Mouse (Mus musculus): ENCODE measurements around the gene Sept5. TPM values are rescaled to one million over a fixed set of nuclear protein-coding genes. Genes with fewer than 3 reads are reported as not detected.

Gene Sept5
- polyA plus RNA-seq, 1 experiment from 2014 or later: 68.4 TPM

Other genes starting within 250 kb of the Sept5 start
- 23.3 and 23.7 TPM in 2 replicates for gene Txnrd2, start 203.6 kb downstream of the Sept5 start, polyA plus RNA-seq (2016; fragmentation: Nextera tagmentation; extraction: Ambion mirVana)
- gene Comt, start 203.1 kb downstream of the Sept5 start, polyA plus RNA-seq (2016; fragmentation: Nextera tagmentation; extraction: Ambion mirVana): 53.5 and 54.2 TPM in 2 replicates
- gene Gnb1l, start 131.2 kb downstream of the Sept5 start, polyA plus RNA-seq (2016; fragmentation: Nextera tagmentation; extraction: Ambion mirVana): 11.9 and 14.7 TPM in 2 replicates
- 1.9 and 3.3 TPM in 2 replicates for gene Rtl10, start 131.1 kb downstream of the Sept5 start, polyA plus RNA-seq (2016; fragmentation: Nextera tagmentation; extraction: Ambion mirVana)
- 1.3 and 1.7 TPM in 2 replicates for gene Tbx1, start 39.3 kb downstream of the Sept5 start, polyA plus RNA-seq (2016; fragmentation: Nextera tagmentation; extraction: Ambion mirVana)
- gene Gp1bb, start 7.6 kb downstream of the Sept5 start, polyA plus RNA-seq (2016; fragmentation: Nextera tagmentation; extraction: Ambion mirVana): 4.4 and 5.7 TPM in 2 replicates
- gene Gm49601, start 3.5 kb downstream of the Sept5 start, polyA plus RNA-seq (2016; fragmentation: Nextera tagmentation; extraction: Ambion mirVana): 10.6 and 10.7 TPM in 2 replicates
- gene Cldn5, start 146.9 kb upstream of the Sept5 start, polyA plus RNA-seq (2016; fragmentation: Nextera tagmentation; extraction: Ambion mirVana): 24.4 and 24.7 TPM in 2 replicates
- gene Ufd1, start 181.8 kb upstream of the Sept5 start, polyA plus RNA-seq (2016; fragmentation: Nextera tagmentation; extraction: Ambion mirVana): 111 and 113 TPM in 2 replicates
- 56.6 and 57.2 TPM in 2 replicates for gene Cdc45, start 182.0 kb upstream of the Sept5 start, polyA plus RNA-seq (2016; fragmentation: Nextera tagmentation; extraction: Ambion mirVana)
- 19.5 and 28.7 TPM in 2 replicates for gene 2510002D24Rik, start 206.6 kb upstream of the Sept5 start, polyA plus RNA-seq (2016; fragmentation: Nextera tagmentation; extraction: Ambion mirVana)
- gene Gm28539, start 206.6 kb upstream of the Sept5 start, polyA plus RNA-seq (2016; fragmentation: Nextera tagmentation; extraction: Ambion mirVana): not detected in 2 replicates
- 83.6 and 93.9 TPM in 2 replicates for gene Mrpl40, start 246.9 kb upstream of the Sept5 start, polyA plus RNA-seq (2016; fragmentation: Nextera tagmentation; extraction: Ambion mirVana)
- 28.1 and 29.1 TPM in 2 replicates for gene Hira, start 247.1 kb upstream of the Sept5 start, polyA plus RNA-seq (2016; fragmentation: Nextera tagmentation; extraction: Ambion mirVana)